Mouse (Mus musculus) liver, embryonic 15.5 days (tissue): ENCODE data around the gene Cabp7. TPM values are rescaled to one million over a fixed set of nuclear protein-coding genes. Genes with fewer than 3 reads are reported as not detected.

Experiments used
- ATAC-seq: fragments of 200-750 bp; cut with Nextera tagmentation; 2 replicates; pipeline ENCODE4 v1.8.0; 2017; ENCODE audit warnings: moderate number of reproducible peaks, mild to moderate bottlenecking, moderate library complexity; ENCODE audit not compliant: insufficient read depth
- H3K27ac ChIP-seq: fragments of 300-500 bp; sonication (generic); replicated peaks from 2 replicates; pipeline ENCODE4 v1.5.1; 2015; ENCODE audit warnings: mild to moderate bottlenecking, inconsistent platforms
- H3K27me3 ChIP-seq: fragments of 300-500 bp; sonication (generic); 2 replicates; pipeline ENCODE4 v1.6.1; 2015; ENCODE audit warnings: mild to moderate bottlenecking, inconsistent platforms
- H3K36me3 ChIP-seq: fragments of 300-500 bp; sonication (generic); replicated peaks from 2 replicates; pipeline ENCODE4 v1.6.1; 2015; ENCODE audit warnings: moderate library complexity, mild to moderate bottlenecking, inconsistent platforms
- H3K4me1 ChIP-seq: fragments of 300-500 bp; sonication (generic); replicated peaks from 2 replicates; pipeline ENCODE4 v1.6.1; 2015; ENCODE audit warnings: inconsistent platforms
- H3K4me2 ChIP-seq: fragments of 300-500 bp; sonication (generic); 2 replicates; pipeline ENCODE4 v1.6.1; 2015; ENCODE audit warnings: moderate library complexity, mild to moderate bottlenecking, inconsistent platforms
- H3K4me3 ChIP-seq: fragments of 300-500 bp; sonication (generic); replicated peaks from 2 replicates; pipeline ENCODE4 v1.5.1; 2015; ENCODE audit warnings: mild to moderate bottlenecking, inconsistent platforms
- H3K9ac ChIP-seq: fragments of 300-500 bp; sonication (generic); 2 replicates; pipeline ENCODE4 v1.6.1; 2015; ENCODE audit warnings: moderate library complexity, mild to moderate bottlenecking, inconsistent platforms
- H3K9me3 ChIP-seq: fragments of 300-500 bp; sonication (generic); replicated peaks from 2 replicates; pipeline ENCODE4 v1.6.1; 2016; ENCODE audit warnings: inconsistent platforms
- WGBS: fragments of 180-500 bp; shearing (Covaris S2); methylation state at CpG from one replicate; pipeline ENCODE4 v1.1.7; 2015; ENCODE audit warnings: mixed read lengths; ENCODE audit not compliant: insufficient replicate concordance; 5-methylcytosine and 5-hydroxymethylcytosine counted together
- polyA plus RNA-seq: library from polyadenylated mRNA; unstranded; fragments of >200 nt; fragmentation: Nextera tagmentation; extraction: Ambion mirVana; gene quantifications from 2 replicates; pipeline ENCODE4 v1.2.1, GENCODE M21; 2015

Cabp7 gene
- polyA plus RNA-seq, 1 experiment from 2014 or later, result 0.07 TPM

- Histone ChIP-seq H3K9ac (no peak overlapping the region), H3K27me3 (no peaks in the 10 kb centered on the region; the same call in 1 of the 2 replicates), H3K36me3 (peaks cover 16% of the 10 kb centered on the region), H3K9me3 (no peaks in the 10 kb centered on the region), H3K4me2 (no peak overlapping the region), H3K27ac (no peak overlapping the region), H3K4me1 (no peaks in the 10 kb centered on the region), H3K4me3 (no peak overlapping the region)
- no peak for ATAC-seq
- WGBS, result 57% methylated on average over 3 of the region's 3 CpGs
Observed at GRCm38 (mm10) chr11:4687027-4687426, 59.6 kb downstream of the Cabp7 start.

Other genes with a start within 250 kb of the Cabp7 start
- 32.5 and 36.6 TPM in 2 replicates for gene Mtmr3, start 151.9 kb downstream of the Cabp7 start, polyA plus RNA-seq
- gene Gm11032, start 126.7 kb downstream of the Cabp7 start, polyA plus RNA-seq, result not detected in 2 replicates
- 17.9 and 18.4 TPM in 2 replicates for gene Ascc2, start 109.0 kb downstream of the Cabp7 start, polyA plus RNA-seq
- gene Uqcr10, start 42.4 kb downstream of the Cabp7 start, polyA plus RNA-seq, result 535 and 580 TPM in 2 replicates
- 22.4 and 22.5 TPM in 2 replicates for gene Zmat5, start 42.1 kb downstream of the Cabp7 start, polyA plus RNA-seq
- gene Nf2, start 102.8 kb upstream of the Cabp7 start, polyA plus RNA-seq, result 13.5 and 13.8 TPM in 2 replicates
- gene Nipsnap1, start 127.2 kb upstream of the Cabp7 start, polyA plus RNA-seq, result 94.3 and 106 TPM in 2 replicates
- 13.1 and 14.0 TPM in 2 replicates for gene Thoc5, start 148.5 kb upstream of the Cabp7 start, polyA plus RNA-seq
- 0.07 and 0.10 TPM in 2 replicates for gene Nefh, start 201.3 kb upstream of the Cabp7 start, polyA plus RNA-seq
- 76.7 and 81.9 TPM in 2 replicates for gene Ap1b1, start 240.0 kb upstream of the Cabp7 start, polyA plus RNA-seq